Mouse (Mus musculus): ENCODE measurements around the gene Slc23a2. TPM values are rescaled to one million over a fixed set of nuclear protein-coding genes. Genes with fewer than 3 reads are reported as not detected.

The Slc23a2 gene
- polyA plus RNA-seq, 1 experiment from 2014 or later = 7.7 TPM

- Histone ChIP-seq H3K27me3 (ENCODE audit: control insufficient read depth, insufficient read depth, low read length) (no peaks in the 10 kb centered on the region), H3K9ac (replicated peaks; ENCODE audit: low read length) (no peak overlapping the region), H3K27ac (replicated peaks; ENCODE audit: low read depth, low read length) (no peak overlapping the region), H3K9me3 (replicated peaks; ENCODE audit: control insufficient read depth, low read length) (no peaks in the 10 kb centered on the region), H3K4me1 (ENCODE audit: control insufficient read depth, insufficient read depth, low read length) (no peaks in the 10 kb centered on the region), H3K4me2 (ENCODE audit: low read depth, low read length) (no peak overlapping the region), H3K36me3 (replicated peaks; ENCODE audit: control insufficient read depth, insufficient read depth, low read depth, low read length) (no peaks in the 10 kb centered on the region), H3K4me3 (ENCODE audit: low read depth, low read length) (no peak overlapping the region)
- no peak for ATAC-seq (replicated peaks; ENCODE audit: insufficient number of reproducible peaks, low FRiP score, low TSS enrichment, low read depth)
- no peak for DNase-seq (ENCODE audit: low spot score)
- 57% methylated on average over 5 of the region's 5 CpGs for WGBS
Observed at GRCm38 (mm10) chr2:132079139-132079538, 65.8 kb downstream of the Slc23a2 start.

- Histone ChIP-seq H3K27me3 (ENCODE audit: control insufficient read depth, insufficient read depth, low read length) (no peaks in the 10 kb centered on the region), H3K27ac (replicated peaks; ENCODE audit: low read depth, low read length) (no peak overlapping the region), H3K9me3 (replicated peaks; ENCODE audit: control insufficient read depth, low read length) (no peaks in the 10 kb centered on the region), H3K4me3 (ENCODE audit: low read depth, low read length) (no peak overlapping the region), H3K4me1 (ENCODE audit: control insufficient read depth, insufficient read depth, low read length) (peaks cover 3% of the 10 kb centered on the region; the same call in 1 of the 2 replicates), H3K4me2 (ENCODE audit: low read depth, low read length) (no peak overlapping the region), H3K36me3 (replicated peaks; ENCODE audit: control insufficient read depth, insufficient read depth, low read depth, low read length) (no peaks in the 10 kb centered on the region), H3K9ac (replicated peaks; ENCODE audit: low read length) (no peak overlapping the region)
- no peak for ATAC-seq (replicated peaks; ENCODE audit: insufficient number of reproducible peaks, low FRiP score, low TSS enrichment, low read depth)
- WGBS = 77% methylated on average over 3 of the region's 3 CpGs
- DNase-seq (ENCODE audit: low spot score) = no peak
Observed at GRCm38 (mm10) chr2:132073052-132073451, 71.9 kb downstream of the Slc23a2 start.

GRCm38 (mm10) chr2:132069985-132070735 lies 74.7 kb downstream of the Slc23a2 start:
- Histone ChIP-seq H3K9me3 (replicated peaks; ENCODE audit: control insufficient read depth, low read length) (no peaks in the 10 kb centered on the region), H3K9ac (replicated peaks; ENCODE audit: low read length) (no peak overlapping the region), H3K27me3 (ENCODE audit: control insufficient read depth, insufficient read depth, low read length) (no peaks in the 10 kb centered on the region), H3K4me2 (ENCODE audit: low read depth, low read length) (no peak overlapping the region), H3K27ac (replicated peaks; ENCODE audit: low read depth, low read length) (no peak overlapping the region), H3K4me3 (ENCODE audit: low read depth, low read length) (no peak overlapping the region), H3K4me1 (ENCODE audit: control insufficient read depth, insufficient read depth, low read length) (peaks cover 3% of the 10 kb centered on the region; the same call in 1 of the 2 replicates), H3K36me3 (replicated peaks; ENCODE audit: control insufficient read depth, insufficient read depth, low read depth, low read length) (no peaks in the 10 kb centered on the region)
- WGBS = 61% methylated on average over 10 of the region's 10 CpGs
- no peak for ATAC-seq (replicated peaks; ENCODE audit: insufficient number of reproducible peaks, low FRiP score, low TSS enrichment, low read depth)
- DNase-seq (ENCODE audit: low spot score) = peak; percentile 31

- H3K36me3 ChIP-seq (replicated peaks; ENCODE audit: control insufficient read depth, insufficient read depth, low read depth, low read length) = no peaks in the 10 kb centered on the region; the same call in 1 of the 2 replicates
- no peaks in the 10 kb centered on the region for H3K4me1 ChIP-seq (ENCODE audit: control insufficient read depth, insufficient read depth, low read length)
- no peak for ATAC-seq (replicated peaks; ENCODE audit: insufficient number of reproducible peaks, low FRiP score, low TSS enrichment, low read depth)
- H3K9me3 ChIP-seq (replicated peaks; ENCODE audit: control insufficient read depth, low read length) = no peaks in the 10 kb centered on the region
- no peak overlapping the region for H3K4me3 ChIP-seq (ENCODE audit: low read depth, low read length)
- H3K27ac ChIP-seq (replicated peaks; ENCODE audit: low read depth, low read length) = no peak overlapping the region
- H3K27me3 ChIP-seq (ENCODE audit: control insufficient read depth, insufficient read depth, low read length) = no peaks in the 10 kb centered on the region
- H3K4me2 ChIP-seq (ENCODE audit: low read depth, low read length) = no peak overlapping the region
- 78% methylated on average over 11 of the region's 11 CpGs for WGBS
- DNase-seq (ENCODE audit: low spot score) = no peak
- no peak overlapping the region for H3K9ac ChIP-seq (replicated peaks; ENCODE audit: low read length)
Observed at GRCm38 (mm10) chr2:132064185-132064831, 80.6 kb downstream of the Slc23a2 start.

GRCm38 (mm10) chr2:132063776-132064175 lies 81.1 kb downstream of the Slc23a2 start:
- ATAC-seq (replicated peaks; ENCODE audit: insufficient number of reproducible peaks, low FRiP score, low TSS enrichment, low read depth) (no peak), DNase-seq (ENCODE audit: low spot score) (no peak)
- Histone ChIP-seq H3K4me2 (ENCODE audit: low read depth, low read length) (no peak overlapping the region), H3K4me1 (ENCODE audit: control insufficient read depth, insufficient read depth, low read length) (no peaks in the 10 kb centered on the region), H3K27me3 (ENCODE audit: control insufficient read depth, insufficient read depth, low read length) (no peaks in the 10 kb centered on the region), H3K36me3 (replicated peaks; ENCODE audit: control insufficient read depth, insufficient read depth, low read depth, low read length) (no peaks in the 10 kb centered on the region; the same call in 1 of the 2 replicates), H3K4me3 (ENCODE audit: low read depth, low read length) (no peak overlapping the region), H3K9me3 (replicated peaks; ENCODE audit: control insufficient read depth, low read length) (no peaks in the 10 kb centered on the region), H3K27ac (replicated peaks; ENCODE audit: low read depth, low read length) (no peak overlapping the region), H3K9ac (replicated peaks; ENCODE audit: low read length) (no peak overlapping the region)
- WGBS = 90% methylated on average over 3 of the region's 3 CpGs

GRCm38 (mm10) chr2:132061884-132062283 lies 83.0 kb downstream of the Slc23a2 start:
- ATAC-seq (replicated peaks; ENCODE audit: insufficient number of reproducible peaks, low FRiP score, low TSS enrichment, low read depth) = no peak

GRCm38 (mm10) chr2:132059919-132060318 lies 85.0 kb downstream of the Slc23a2 start:
- Histone ChIP-seq H3K27me3 (ENCODE audit: control insufficient read depth, insufficient read depth, low read length) (no peaks in the 10 kb centered on the region), H3K4me1 (ENCODE audit: control insufficient read depth, insufficient read depth, low read length) (no peaks in the 10 kb centered on the region)
- 84% methylated on average over 8 of the region's 8 CpGs for WGBS

More at GRCm38 (mm10) chr2:132061884-132062283, 83.0 kb downstream of the Slc23a2 start:
- Histone ChIP-seq H3K4me1 (ENCODE audit: control insufficient read depth, insufficient read depth, low read length) (no peaks in the 10 kb centered on the region), H3K27ac (replicated peaks; ENCODE audit: low read depth, low read length) (no peak overlapping the region), H3K36me3 (replicated peaks; ENCODE audit: control insufficient read depth, insufficient read depth, low read depth, low read length) (no peaks in the 10 kb centered on the region; the same call in 1 of the 2 replicates), H3K9me3 (replicated peaks; ENCODE audit: control insufficient read depth, low read length) (no peaks in the 10 kb centered on the region), H3K9ac (replicated peaks; ENCODE audit: low read length) (no peak overlapping the region), H3K4me3 (ENCODE audit: low read depth, low read length) (no peak overlapping the region), H3K4me2 (ENCODE audit: low read depth, low read length) (no peak overlapping the region), H3K27me3 (ENCODE audit: control insufficient read depth, insufficient read depth, low read length) (no peaks in the 10 kb centered on the region)
- DNase-seq (ENCODE audit: low spot score) = no peak
- WGBS = 95% methylated on average over 11 of the region's 11 CpGs

GRCm38 (mm10) chr2:132055349-132055753 lies 89.6 kb downstream of the Slc23a2 start:
- H3K9me3 ChIP-seq (replicated peaks; ENCODE audit: control insufficient read depth, low read length) = no peaks in the 10 kb centered on the region
- H3K9ac ChIP-seq (replicated peaks; ENCODE audit: low read length) = no peak overlapping the region
- H3K27ac ChIP-seq (replicated peaks; ENCODE audit: low read depth, low read length) = no peak overlapping the region
- no peak overlapping the region for H3K4me3 ChIP-seq (ENCODE audit: low read depth, low read length)
- H3K27me3 ChIP-seq (ENCODE audit: control insufficient read depth, insufficient read depth, low read length) = no peaks in the 10 kb centered on the region
- 92% methylated on average over 8 of the region's 8 CpGs for WGBS
- H3K36me3 ChIP-seq (replicated peaks; ENCODE audit: control insufficient read depth, insufficient read depth, low read depth, low read length) = no peaks in the 10 kb centered on the region
- ATAC-seq (replicated peaks; ENCODE audit: insufficient number of reproducible peaks, low FRiP score, low TSS enrichment, low read depth) (no peak), DNase-seq (ENCODE audit: low spot score) (no peak)
- no peak overlapping the region for H3K4me2 ChIP-seq (ENCODE audit: low read depth, low read length)
- no peaks in the 10 kb centered on the region for H3K4me1 ChIP-seq (ENCODE audit: control insufficient read depth, insufficient read depth, low read length)

More at GRCm38 (mm10) chr2:132059919-132060318, 85.0 kb downstream of the Slc23a2 start:
- H3K36me3 ChIP-seq (replicated peaks; ENCODE audit: control insufficient read depth, insufficient read depth, low read depth, low read length) = no peaks in the 10 kb centered on the region; the same call in 1 of the 2 replicates
- no peak overlapping the region for H3K9ac ChIP-seq (replicated peaks; ENCODE audit: low read length)
- ATAC-seq (replicated peaks; ENCODE audit: insufficient number of reproducible peaks, low FRiP score, low TSS enrichment, low read depth) (no peak), DNase-seq (ENCODE audit: low spot score) (no peak)
- no peak overlapping the region for H3K4me3 ChIP-seq (ENCODE audit: low read depth, low read length)
- no peak overlapping the region for H3K27ac ChIP-seq (replicated peaks; ENCODE audit: low read depth, low read length)
- no peaks in the 10 kb centered on the region for H3K9me3 ChIP-seq (replicated peaks; ENCODE audit: control insufficient read depth, low read length)
- no peak overlapping the region for H3K4me2 ChIP-seq (ENCODE audit: low read depth, low read length)

All from embryonic facial prominence, embryonic 11.5 days (tissue).